Mouse (Mus musculus): ENCODE measurements at regions not wholly inside any gene's neighbourhood (a gene's known extent, or its start where the extent isn't known, plus 50 kb on each side); places are given as distances from the start of the nearest gene placed in this dataset.
"Not testable (repeated sequence)": the region's sequence is repeated elsewhere in the genome, so short reads cannot be mapped to it uniquely, and the experiment has no call there.

- DNase-seq (ENCODE audit: low spot score in 2 of 2): no peak
These were observed 153.3 kb upstream of the Ccnh start for GRCm38 (mm10) chr13:85035903-85036302.

GRCm38 (mm10) chr13:85036830-85037229, 152.4 kb upstream of the Ccnh start:
- DNase-seq (ENCODE audit: low spot score in 2 of 2): no peak

- DNase-seq (ENCODE audit: low spot score in 2 of 2): peak; percentile 23 to 75
These were observed 122.3 kb upstream of the Ccnh start for GRCm38 (mm10) chr13:85066585-85067550.

GRCm38 (mm10) chr13:85067551-85068283, 121.5 kb upstream of the Ccnh start:
- DNase-seq (ENCODE audit: low spot score in 2 of 2): no peak

GRCm38 (mm10) chr13:85068403-85068802, 120.8 kb upstream of the Ccnh start:
- DNase-seq (ENCODE audit: low spot score in 2 of 2): no peak

GRCm38 (mm10) chr13:85083335-85083734, 105.9 kb upstream of the Ccnh start:
- peak in 1 of 2 experiments; percentile 11 for DNase-seq (ENCODE audit: low spot score in 2 of 2)

- DNase-seq (ENCODE audit: low spot score in 2 of 2): no peak
These were observed 105.5 kb upstream of the Ccnh start for GRCm38 (mm10) chr13:85083742-85084141.

GRCm38 (mm10) chr13:85096174-85096573, 93.0 kb upstream of the Ccnh start:
- no peak for DNase-seq (ENCODE audit: low spot score in 2 of 2)

- DNase-seq (ENCODE audit: low spot score in 2 of 2): no peak
These were observed 65.9 kb upstream of the Ccnh start for GRCm38 (mm10) chr13:85123309-85123708.

GRCm38 (mm10) chr13:85126573-85127547, 62.3 kb upstream of the Ccnh start:
- DNase-seq (ENCODE audit: low spot score in 2 of 2): not testable (repeated sequence)

GRCm38 (mm10) chr13:85127548-85127925, 61.7 kb upstream of the Ccnh start:
- no peak for DNase-seq (ENCODE audit: low spot score in 2 of 2)
